Mouse (Mus musculus) neural tube, embryonic 11.5 days (tissue): ENCODE data around the gene Gabra5. TPM values are rescaled to one million over a fixed set of nuclear protein-coding genes. Genes with fewer than 3 reads are reported as not detected.

Experiments used
- ATAC-seq: fragments of 200-750 bp; cut with Nextera tagmentation; 2 replicates; pipeline ENCODE4 v1.8.0; 2017; ENCODE audit warnings: moderate number of reproducible peaks, mild to moderate bottlenecking, moderate TSS enrichment, moderate library complexity; ENCODE audit not compliant: insufficient read depth, low FRiP score, low TSS enrichment
- DNase-seq: peaks from one replicate; pipeline ENCODE4 v3.0.0-alpha.2; 2015; ENCODE audit warnings: low spot score
- H3K27ac ChIP-seq: fragments of 300-500 bp; sonication (generic); 2 replicates; pipeline ENCODE4 v1.5.1; 2014; ENCODE audit warnings: low read depth, mild to moderate bottlenecking, low read length
- H3K27me3 ChIP-seq: fragments of 300-500 bp; sonication (generic); 2 replicates; pipeline ENCODE4 v1.6.1; 2014; ENCODE audit warnings: mild to moderate bottlenecking, low read length, mixed read lengths; ENCODE audit not compliant: control insufficient read depth, insufficient read depth
- H3K36me3 ChIP-seq: fragments of 300-500 bp; sonication (generic); 2 replicates; pipeline ENCODE4 v1.6.1; 2014; ENCODE audit warnings: mild to moderate bottlenecking, low read length, moderate library complexity, mixed read lengths; ENCODE audit not compliant: control insufficient read depth, insufficient read depth
- H3K4me1 ChIP-seq: fragments of 300-500 bp; sonication (generic); 2 replicates; pipeline ENCODE4 v1.6.1; 2014; ENCODE audit warnings: low read length, mixed read lengths; ENCODE audit not compliant: control insufficient read depth, insufficient read depth
- H3K4me2 ChIP-seq: fragments of 300-500 bp; sonication (generic); 2 replicates; pipeline ENCODE4 v1.6.1; 2014; ENCODE audit warnings: low read depth, mild to moderate bottlenecking, moderate library complexity
- H3K4me3 ChIP-seq: fragments of 300-500 bp; sonication (generic); 2 replicates; pipeline ENCODE4 v1.5.1; 2014; ENCODE audit warnings: low read depth, low read length
- H3K9ac ChIP-seq: fragments of 300-500 bp; sonication (generic); 2 replicates; pipeline ENCODE4 v1.6.1; 2014; ENCODE audit warnings: mild to moderate bottlenecking, low read length
- H3K9me3 ChIP-seq: fragments of 300-500 bp; sonication (generic); 2 replicates; pipeline ENCODE4 v1.6.1; 2016; ENCODE audit warnings: low read length; ENCODE audit not compliant: control insufficient read depth
- WGBS: fragments of 180-500 bp; shearing (Covaris S2); extraction: QIAGEN DNeasy Blood & Tissue Kit; methylation state at CpG from one replicate; pipeline ENCODE4 v1.1.7; 2014; 5-methylcytosine and 5-hydroxymethylcytosine counted together
- polyA plus RNA-seq: library from polyadenylated mRNA; unstranded; fragments of >200 nt; fragmentation: Nextera tagmentation; extraction: Ambion mirVana; gene quantifications from 2 replicates; pipeline ENCODE4 v1.2.1, GENCODE M21; 2014

Gene Gabra5
- polyA plus RNA-seq, 1 experiment from 2014 or later = 1.4 TPM

GRCm38 (mm10) chr7:57412896-57413295, 97.0 kb downstream of the Gabra5 start:
- Histone ChIP-seq H3K4me2 (no peak overlapping the region), H3K27me3 (no peaks in the 10 kb centered on the region), H3K36me3 (no peaks in the 10 kb centered on the region), H3K27ac (no peak overlapping the region), H3K4me1 (no peaks in the 10 kb centered on the region), H3K9ac (no peak overlapping the region), H3K9me3 (no peaks in the 10 kb centered on the region), H3K4me3 (no peak overlapping the region)
- 30% methylated on average over 1 of the region's 1 CpGs for WGBS
- peak; percentile 77; the same call in 1 of the 2 replicates for ATAC-seq
- no peak for DNase-seq

DNA sequence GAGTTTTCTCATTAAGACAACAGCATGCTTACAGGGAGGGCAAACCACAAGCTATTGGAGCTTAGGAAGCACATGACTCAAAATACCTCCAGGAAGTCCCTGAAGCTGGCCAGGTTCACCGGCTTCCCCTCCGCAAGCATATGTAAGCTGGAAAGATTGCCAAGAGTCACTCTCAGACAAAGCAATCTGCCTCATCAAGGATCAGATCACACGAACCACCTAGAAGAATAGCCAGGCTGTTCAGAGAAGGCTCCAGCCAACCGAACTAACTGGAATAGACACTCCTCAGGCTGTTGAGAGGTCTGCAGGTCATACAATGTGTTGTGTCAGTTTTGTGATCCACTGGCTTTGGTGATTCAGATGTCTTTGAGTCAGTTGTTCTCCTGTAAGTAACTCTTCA, 98.7 kb downstream of the Gabra5 start:
- Histone ChIP-seq H3K9me3 (no peaks in the 10 kb centered on the region), H3K4me3 (no peak overlapping the region), H3K4me2 (no peak overlapping the region), H3K27me3 (no peaks in the 10 kb centered on the region), H3K36me3 (no peaks in the 10 kb centered on the region), H3K27ac (no peak overlapping the region), H3K4me1 (no peaks in the 10 kb centered on the region), H3K9ac (no peak overlapping the region)
- no peak for DNase-seq
- ATAC-seq = no peak
- WGBS = 82% methylated on average over 4 of the region's 4 CpGs

DNA sequence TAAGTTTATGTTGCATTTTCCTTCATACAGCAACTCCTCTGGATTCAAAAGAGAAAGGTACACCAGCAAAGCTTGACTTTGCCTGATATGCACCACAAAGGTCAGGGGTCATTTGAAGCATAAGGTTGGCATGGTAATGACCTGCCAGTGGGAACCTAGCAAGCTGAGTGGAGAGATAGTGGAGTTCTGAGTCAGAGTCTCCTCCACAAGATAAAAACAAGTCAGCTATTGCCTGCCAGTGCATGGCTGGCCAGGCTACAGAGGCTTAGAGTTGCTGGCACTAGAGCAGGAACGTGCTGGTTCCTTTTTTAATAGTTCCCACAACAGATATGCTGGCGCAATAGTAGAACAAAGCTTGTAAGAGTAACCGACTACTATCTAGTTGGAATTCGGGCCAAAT, 116.3 kb downstream of the Gabra5 start:
- no peaks in the 10 kb centered on the region for H3K27me3 ChIP-seq
- H3K27ac ChIP-seq = no peak overlapping the region
- ATAC-seq (no peak), DNase-seq (no peak)
- H3K9ac ChIP-seq = no peak overlapping the region
- no peaks in the 10 kb centered on the region for H3K36me3 ChIP-seq
- WGBS = 98% methylated on average over 4 of the region's 4 CpGs
- H3K9me3 ChIP-seq = no peaks in the 10 kb centered on the region
- H3K4me3 ChIP-seq = no peak overlapping the region
- no peaks in the 10 kb centered on the region for H3K4me1 ChIP-seq
- no peak overlapping the region for H3K4me2 ChIP-seq

GRCm38 (mm10) chr7:57390046-57390445, 119.8 kb downstream of the Gabra5 start:
- H3K36me3 ChIP-seq = no peaks in the 10 kb centered on the region
- no peak overlapping the region for H3K27ac ChIP-seq
- DNase-seq = no peak
- no peak overlapping the region for H3K4me2 ChIP-seq
- WGBS = 51% methylated on average over 4 of the region's 4 CpGs
- no peaks in the 10 kb centered on the region for H3K9me3 ChIP-seq
- no peak for ATAC-seq
- H3K27me3 ChIP-seq = peaks cover 17% of the 10 kb centered on the region
- no peak overlapping the region for H3K9ac ChIP-seq
- H3K4me1 ChIP-seq = no peaks in the 10 kb centered on the region; the same call in 1 of the 2 replicates
- H3K4me3 ChIP-seq = no peak overlapping the region

DNA sequence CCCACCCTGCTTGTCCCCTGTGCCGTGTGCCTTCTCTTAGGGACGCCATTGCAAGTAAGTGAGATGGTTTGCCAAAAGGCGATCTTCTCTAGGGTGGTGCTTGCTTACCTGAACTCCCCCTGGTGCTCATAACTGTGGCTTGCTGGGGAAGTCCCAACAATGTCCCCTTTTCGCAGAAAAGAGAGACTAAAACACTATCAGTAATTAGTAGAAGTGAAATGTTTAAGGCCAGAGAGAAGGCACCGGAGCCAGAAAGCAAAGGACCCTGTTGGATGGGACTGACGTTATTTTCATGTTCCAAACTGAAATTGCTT, 122.6 kb downstream of the Gabra5 start:
- WGBS = 25% methylated on average over 6 of the region's 6 CpGs
- H3K4me2 ChIP-seq = peak overlapping the region; percentile 96
- no peak overlapping the region for H3K27ac ChIP-seq
- no peak overlapping the region; the same call in 1 of the 2 replicates for H3K9ac ChIP-seq
- H3K4me3 ChIP-seq = peak overlapping the region; percentile 61
- no peak for ATAC-seq
- no peaks in the 10 kb centered on the region for H3K9me3 ChIP-seq
- peaks cover 17% of the 10 kb centered on the region for H3K27me3 ChIP-seq
- no peaks in the 10 kb centered on the region for H3K36me3 ChIP-seq
- H3K4me1 ChIP-seq = no peaks in the 10 kb centered on the region; the same call in 1 of the 2 replicates
- no peak for DNase-seq

DNA sequence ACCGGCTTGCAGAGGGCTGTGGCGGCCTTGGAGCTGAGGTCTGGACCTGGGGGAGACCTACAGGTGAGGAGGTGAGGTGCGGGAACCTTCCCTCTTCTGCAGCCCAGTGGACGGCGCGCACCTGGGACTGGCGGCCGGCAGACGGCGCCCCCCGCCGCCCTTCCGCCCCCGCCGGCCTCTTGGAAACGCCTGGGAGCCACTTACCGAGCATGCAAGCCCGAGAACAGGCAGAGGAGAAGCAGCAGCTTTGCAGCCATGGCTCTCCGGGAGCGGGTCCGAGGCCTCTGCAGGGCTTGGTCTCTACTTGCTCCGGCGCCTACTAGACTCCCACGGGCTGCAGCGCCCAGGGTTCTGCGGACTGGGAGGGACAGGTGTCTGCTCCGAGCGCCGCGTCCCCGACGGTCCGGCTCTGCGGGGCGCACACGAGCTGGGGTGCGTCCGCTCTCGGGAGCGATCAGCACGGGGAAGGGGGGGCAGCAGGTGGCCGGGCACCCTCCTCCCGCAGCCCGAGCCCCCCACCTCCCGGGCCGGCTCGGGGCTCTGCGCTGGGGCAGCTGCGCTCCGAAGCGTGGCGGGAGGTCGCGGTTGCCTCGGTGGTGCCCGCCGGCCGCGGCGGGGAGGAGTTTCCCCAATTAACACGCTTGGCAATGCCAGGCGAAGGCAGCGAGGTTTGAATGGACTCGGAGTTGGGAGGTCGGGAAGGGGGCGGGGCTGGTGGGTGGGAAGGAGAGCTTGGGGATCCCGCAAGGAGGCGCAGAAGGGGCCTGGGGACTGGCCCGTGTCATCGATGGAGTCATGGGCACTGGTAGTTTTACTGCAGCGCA, 123.1 kb downstream of the Gabra5 start, which contains the start of gene Gabrg3:
Gene Gabrg3 (minus strand): TSS at position 672 of the 824 bp plus-strand sequence.
- Histone ChIP-seq H3K4me1 (no peaks in the 10 kb centered on the region; the same call in 1 of the 2 replicates), H3K36me3 (no peaks in the 10 kb centered on the region), H3K9ac (peak within 1 kb of the TSS; percentile 50), H3K4me3 (peak within 1 kb of the TSS; percentile 61), H3K27me3 (peaks cover 17% of the 10 kb centered on the region), H3K9me3 (no peaks in the 10 kb centered on the region), H3K27ac (no peak within 1 kb of the TSS), H3K4me2 (peak within 1 kb of the TSS; percentile 96)
- under 1% methylated on average over 64 of the region's 71 CpGs for WGBS
- DNase-seq (peak; percentile 54), ATAC-seq (peak; percentile 82)

GRCm38 (mm10) chr7:57384112-57384511, 125.7 kb downstream of the Gabra5 start:
- no peak; the same call in 1 of the 2 replicates for ATAC-seq
- H3K4me1 ChIP-seq = no peaks in the 10 kb centered on the region; the same call in 1 of the 2 replicates
- DNase-seq = peak; percentile 41
- H3K27ac ChIP-seq = no peak overlapping the region
- no peaks in the 10 kb centered on the region for H3K36me3 ChIP-seq
- no peak overlapping the region for H3K4me3 ChIP-seq
- no peaks in the 10 kb centered on the region for H3K9me3 ChIP-seq
- no peak overlapping the region for H3K4me2 ChIP-seq
- 37% methylated on average over 4 of the region's 4 CpGs for WGBS
- peaks cover 17% of the 10 kb centered on the region for H3K27me3 ChIP-seq
- H3K9ac ChIP-seq = no peak overlapping the region

GRCm38 (mm10) chr7:57366013-57366390, 143.9 kb downstream of the Gabra5 start:
- WGBS = 82% methylated on average over 5 of the region's 5 CpGs
- no peak for ATAC-seq
- H3K4me2 ChIP-seq = no peak overlapping the region

More at GRCm38 (mm10) chr7:57366013-57366390, 143.9 kb downstream of the Gabra5 start:
- Histone ChIP-seq H3K9me3 (no peaks in the 10 kb centered on the region), H3K4me1 (no peaks in the 10 kb centered on the region), H3K27me3 (no peaks in the 10 kb centered on the region), H3K9ac (no peak overlapping the region), H3K4me3 (no peak overlapping the region), H3K36me3 (no peaks in the 10 kb centered on the region), H3K27ac (no peak overlapping the region)
- DNase-seq = no peak
